ENCODE assay signal across 8 mouse cellular contexts in genomic region chr19:4191528-4192250, GRCm38 (mm10). TPM values are rescaled to one million over a fixed set of nuclear protein-coding genes. Genes with fewer than 3 reads are reported as not detected.
DNase-seq lines count a peak whose midpoint lies in the region; ATAC-seq and TF ChIP-seq lines count a peak whose summit lies in the region.

Ppp1ca (plus strand) TSS chr19:4192065.

- peak within 1 kb of the TSS; percentile 93 for H3K9ac ChIP-seq in forebrain, embryonic 14.5 days (ENCODE audit: low read length)

- peak within 1 kb of the TSS; percentile 92 for H3K4me2 ChIP-seq in forebrain, embryonic 14.5 days (ENCODE audit: low read length)

- H3K4me1 ChIP-seq in forebrain, embryonic 14.5 days (ENCODE audit: control insufficient read depth, insufficient read depth, low read length): peaks cover 8% of the 10 kb centered on the region
- H3K4me1 ChIP-seq in lung, adult 2 months (ENCODE audit: control insufficient read depth, insufficient read depth, low read length): peaks cover 10% of the 10 kb centered on the region

- H3K4me3 ChIP-seq in forebrain, embryonic 14.5 days (ENCODE audit: low read depth, low read length): peak within 1 kb of the TSS; percentile 99
- peak within 1 kb of the TSS; percentile 93 for H3K4me3 ChIP-seq in lung, adult 2 months (replicated peaks; ENCODE audit: extremely low read depth, low read depth, low read length)

- H3K27me3 ChIP-seq in forebrain, embryonic 14.5 days (replicated peaks; ENCODE audit: control insufficient read depth, insufficient read depth, low read length): no peaks in the 10 kb centered on the region

- H3K36me3 ChIP-seq in forebrain, embryonic 14.5 days (ENCODE audit: control insufficient read depth, insufficient read depth, low read length): peaks cover 37% of the 10 kb centered on the region

- no peaks in the 10 kb centered on the region for H3K9me3 ChIP-seq in forebrain, embryonic 14.5 days (replicated peaks; ENCODE audit: control insufficient read depth, low read length)

- H3K27ac ChIP-seq in forebrain, embryonic 14.5 days (ENCODE audit: low read depth, low read length): peak within 1 kb of the TSS; percentile 86

- 6% methylated on average over 42 of the region's 47 CpGs for WGBS in forebrain, embryonic 14.5 days
- 2% methylated on average over 45 of the region's 47 CpGs for WGBS in lung, adult 2 months

- TF ChIP-seq CTCF in lung, adult 2 months (IDR thresholded peaks at IDR 0.05; ENCODE audit: insufficient read depth, low read length): peak; percentile 34; the same call in 1 of the 2 replicates

- peak; percentile 86; the same call in 1 of the 2 replicates for TF ChIP-seq POLR2A in lung, adult 2 months (IDR thresholded peaks at IDR 0.05; ENCODE audit: borderline replicate concordance, extremely low read depth, low read depth, low read length)

- ATAC-seq in forebrain, embryonic 14.5 days: peak; percentile 90
- peak; percentile 76 for ATAC-seq in neutrophil, adult 5-6 weeks (ENCODE audit: extremely low read depth, insufficient number of reproducible peaks, low FRiP score, poor library complexity, severe bottlenecking)

- peak; percentile 91 for DNase-seq in ES-CJ7 (ENCODE audit: low read depth, low spot score)
- peak; percentile 93 for DNase-seq in cerebellum, adult 11 months
- peak; percentile 94 for DNase-seq in forebrain, embryonic 14.5 days (ENCODE audit: low spot score)
- DNase-seq in heart, postnatal 14 days: peak; percentile 99
- DNase-seq in layer of hippocampus, adult 11-12 months (ENCODE audit: low spot score): peak; percentile 91
- peak; percentile 92 for DNase-seq in lung, adult 2 months
- peak; percentile 90 to 91 for DNase-seq in thymus, adult 18-20 months

- intact Hi-C loops in heart, postnatal 14 days (cut with DNase I): no loop called here

RNA-seq across cellular contexts. Expression of gene Ppp1ca, which starts in this region (rescaled TPM):
- polyA plus RNA-seq in forebrain, embryonic 14.5 days (2014; fragmentation: Nextera tagmentation; extraction: Ambion mirVana): 608 and 689 TPM in 2 replicates
- 100 to 1,000 TPM; 368 to 404 TPM for total RNA-seq in heart, postnatal 14 days (2021)
- 373 and 384 TPM in 2 replicates for polyA plus RNA-seq in lung, adult 2 months (2012; rRNA removed)
- total RNA-seq in neutrophil, adult 5-6 weeks (2017): 535 and 541 TPM in 2 replicates

Comparison
In these comparisons a context has a peak if more than half of its experiments do, and no peak if none do; other contexts are left out.
1. Peak in every context shown above with its lines: DNase-seq, ATAC-seq, H3K4me3 ChIP-seq and H3K27ac ChIP-seq.